ENCODE assay signal across 8 mouse cellular contexts in the genomic region with DNA sequence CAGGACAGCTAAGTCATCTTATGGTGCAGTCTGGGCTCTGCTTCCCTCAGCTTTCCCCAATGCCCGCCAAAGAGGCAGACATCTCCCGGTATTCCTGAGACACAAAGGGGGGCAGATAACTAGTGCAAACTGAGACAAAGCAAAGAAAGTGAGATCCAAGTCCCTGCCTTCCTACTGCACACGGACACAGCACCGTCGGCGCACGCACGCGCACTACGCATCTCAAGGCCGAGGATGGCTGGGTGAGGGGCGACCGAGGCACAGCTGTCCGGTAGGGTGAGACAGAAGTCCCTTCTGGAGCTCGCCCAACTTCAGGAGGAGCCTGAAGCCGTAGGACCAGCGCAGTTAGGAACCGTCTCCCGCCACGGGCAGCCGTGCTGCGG. TPM values are rescaled to one million over a fixed set of nuclear protein-coding genes. Genes with fewer than 3 reads are reported as not detected.
A peak's percentile ranks its signal among the peaks of the same experiment; 100 is the strongest.
DNase-seq lines count a peak whose midpoint lies in the region; ATAC-seq and TF ChIP-seq lines count a peak whose summit lies in the region.

No protein-coding gene starts in this region.

- DNase-seq in G1E (ENCODE audit: low spot score) = peak; percentile 45
- peak; percentile 84 for DNase-seq in embryo, embryonic 10.5 days (ENCODE audit: low spot score)
- peak; percentile 77 for DNase-seq in kidney, postnatal 14 days
- DNase-seq in B cell, adult 2 months = no peak

- H3K27me3 ChIP-seq in C2C12 (ENCODE audit: control insufficient read depth, insufficient read depth, insufficient read length) = no peaks in the 10 kb centered on the region
- peaks cover 6% of the 10 kb centered on the region for H3K27me3 ChIP-seq in G1E (ENCODE audit: insufficient read depth, low read length)
- H3K27me3 ChIP-seq in liver, embryonic 16.5 days (ENCODE audit: control insufficient read depth, insufficient read depth, low read depth, low read length) = no peaks in the 10 kb centered on the region
- H3K27me3 ChIP-seq in neural tube, embryonic 13.5 days = no peaks in the 10 kb centered on the region

- peaks cover 38% of the 10 kb centered on the region for H3K79me2 ChIP-seq in C2C12 (ENCODE audit: control insufficient read depth, insufficient read depth)

- under 1% methylated on average over 22 of the region's 22 CpGs for WGBS in liver, embryonic 16.5 days (ENCODE audit: insufficient replicate concordance)
- WGBS in neural tube, embryonic 13.5 days = 1% methylated on average over 22 of the region's 22 CpGs

- peak overlapping the region; percentile 97 for H3K9ac ChIP-seq in liver, embryonic 16.5 days (ENCODE audit: low read depth, low read length)
- H3K9ac ChIP-seq in neural tube, embryonic 13.5 days = peak overlapping the region; percentile 94

- no peak for ATAC-seq in G1E (ENCODE audit: extremely low read depth, insufficient number of reproducible peaks, low FRiP score, poor library complexity, severe bottlenecking)
- peak; percentile 35 for ATAC-seq in granulocyte monocyte progenitor cell, adult 5-6 weeks (replicated peaks; ENCODE audit: poor library complexity, severe bottlenecking)
- ATAC-seq in liver, embryonic 16.5 days (ENCODE audit: low read depth) = peak; percentile 54
- peak; percentile 92 for ATAC-seq in neural tube, embryonic 13.5 days (ENCODE audit: low read depth)

- H3K79me3 ChIP-seq in C2C12 (ENCODE audit: low read depth) = peaks cover 29% of the 10 kb centered on the region

- peak overlapping the region; percentile 89 for H3K4me3 ChIP-seq in C2C12 (ENCODE audit: insufficient read depth, poor library complexity, severe bottlenecking)
- peak overlapping the region; percentile 99 for H3K4me3 ChIP-seq in G1E (ENCODE audit: low read depth, low read length)
- H3K4me3 ChIP-seq in liver, embryonic 16.5 days (ENCODE audit: low read depth, low read length) = peak overlapping the region; percentile 94
- peak overlapping the region; percentile 85 for H3K4me3 ChIP-seq in neural tube, embryonic 13.5 days

- no peak for TF ChIP-seq CTCF in C2C12 (IDR thresholded peaks at IDR 0.05; ENCODE audit: control insufficient read depth, insufficient read depth, insufficient read length)
- no peak for TF ChIP-seq CTCF in G1E (IDR thresholded peaks at IDR 0.05; ENCODE audit: low read depth, low read length)

- H3K36me3 ChIP-seq in C2C12 (ENCODE audit: control insufficient read depth, insufficient read depth) = peaks cover 42% of the 10 kb centered on the region
- H3K36me3 ChIP-seq in G1E (replicated peaks) = peaks cover 44% of the 10 kb centered on the region
- H3K36me3 ChIP-seq in liver, embryonic 16.5 days (ENCODE audit: control insufficient read depth, insufficient read depth) = peaks cover 11% of the 10 kb centered on the region; the same call in 1 of the 2 replicates
- H3K36me3 ChIP-seq in neural tube, embryonic 13.5 days = peaks cover 36% of the 10 kb centered on the region

- H3K4me1 ChIP-seq in G1E (ENCODE audit: insufficient read depth, low read depth, low read length) = peaks cover 38% of the 10 kb centered on the region
- peaks cover 19% of the 10 kb centered on the region for H3K4me1 ChIP-seq in liver, embryonic 16.5 days (ENCODE audit: control insufficient read depth, low read depth, low read length)
- peaks cover 27% of the 10 kb centered on the region for H3K4me1 ChIP-seq in neural tube, embryonic 13.5 days (replicated peaks)

- peak overlapping the region; percentile 90 for H3K27ac ChIP-seq in liver, embryonic 16.5 days (ENCODE audit: low read length)
- H3K27ac ChIP-seq in neural tube, embryonic 13.5 days (replicated peaks) = peak overlapping the region; percentile 98

- H3ac ChIP-seq in C2C12 (ENCODE audit: control insufficient read depth, insufficient read length, low read depth) = peak overlapping the region; percentile 78

- H3K4me2 ChIP-seq in liver, embryonic 16.5 days (ENCODE audit: low read depth, low read length) = peak overlapping the region; percentile 89
- H3K4me2 ChIP-seq in neural tube, embryonic 13.5 days = peak overlapping the region; percentile 97

- H3K9me3 ChIP-seq in G1E (replicated peaks) = no peaks in the 10 kb centered on the region
- no peaks in the 10 kb centered on the region for H3K9me3 ChIP-seq in liver, embryonic 16.5 days (replicated peaks; ENCODE audit: control insufficient read depth, low read length)
- no peaks in the 10 kb centered on the region for H3K9me3 ChIP-seq in neural tube, embryonic 13.5 days

TF ChIP-seq in C2C12, 6 proteins besides CTCF, POLR2A, EP300 and RAD21:
- TF ChIP-seq MAX (IDR thresholded peaks at IDR 0.05) (peak; percentile 11), USF1 (IDR thresholded peaks at IDR 0.05; ENCODE audit: low read depth) (no peak), MYOD1 (IDR thresholded peaks at IDR 0.05; ENCODE audit: control insufficient read depth, insufficient read length, low read depth) (no peak), CEBPB (IDR thresholded peaks at IDR 0.05; ENCODE audit: low read depth) (no peak)

RNA-seq across cellular contexts. Expression of gene Ahsa2, which starts 0.5 kb away (rescaled TPM):
- 52.8 TPM for polyA plus RNA-seq in C2C12 (2012; fragmentation: generic; extraction: Trizol)
- 36.6 and 37.0 TPM in 2 replicates for total RNA-seq in G1E (2014; fragmentation: Nextera tagmentation)
- total RNA-seq in G1E (2017) = 36.0 and 42.4 TPM in 2 replicates
- polyA plus RNA-seq in G1E (2012) = 13.2 and 14.0 TPM in 2 replicates
- total RNA-seq in granulocyte monocyte progenitor cell, adult 5-6 weeks (2014; fragmentation: Nextera tagmentation) = 25.6 and 37.4 TPM in 2 replicates
- total RNA-seq in granulocyte monocyte progenitor cell, adult 5-6 weeks (2017) = 50.6 and 68.7 TPM in 2 replicates
- polyA plus RNA-seq in liver, embryonic 16.5 days (2015; fragmentation: Nextera tagmentation; extraction: Ambion mirVana) = 23.7 and 25.5 TPM in 2 replicates
- 120 and 123 TPM in 2 replicates for polyA plus RNA-seq in neural tube, embryonic 13.5 days (2015; fragmentation: Nextera tagmentation; extraction: Ambion mirVana)

RNA-seq across cellular contexts. Expression of gene 1700093K21Rik, which starts 23.6 kb away (rescaled TPM):
- 1.9 TPM for polyA plus RNA-seq in C2C12 (2012; fragmentation: generic; extraction: Trizol)
- total RNA-seq in G1E (2014; fragmentation: Nextera tagmentation) = not detected in 2 replicates
- not detected in 2 replicates for total RNA-seq in G1E (2017)
- polyA plus RNA-seq in G1E (2012) = not detected in 2 replicates
- not detected in 2 replicates for total RNA-seq in granulocyte monocyte progenitor cell, adult 5-6 weeks (2014; fragmentation: Nextera tagmentation)
- total RNA-seq in granulocyte monocyte progenitor cell, adult 5-6 weeks (2017) = not detected in 2 replicates
- polyA plus RNA-seq in liver, embryonic 16.5 days (2015; fragmentation: Nextera tagmentation; extraction: Ambion mirVana) = not detected in 2 replicates
- 0.22 and 0.39 TPM in 2 replicates for polyA plus RNA-seq in neural tube, embryonic 13.5 days (2015; fragmentation: Nextera tagmentation; extraction: Ambion mirVana)

Comparison
In these comparisons a context has a peak if more than half of its experiments do, and no peak if none do; other contexts are left out.
1. DNase-seq: peak in G1E (single experiment), embryo, embryonic 10.5 days (single experiment) and kidney, postnatal 14 days (single experiment); none in B cell, adult 2 months (0 of 2).
2. Peak in every context shown above with its lines, with median percentiles within 50 percentile points of each other: H3K4me3 ChIP-seq.